Mouse (Mus musculus) G1E (cell line): ENCODE measurements around the gene Mcu.

Experiments used
- CTCF ChIP-seq: IDR thresholded peaks from 2 replicates; pipeline ENCODE4 v1.5.1; 2012; ENCODE audit warnings: low read depth, low read length, inconsistent platforms, mixed read lengths
- GATA1 ChIP-seq: IDR thresholded peaks from 2 replicates; pipeline ENCODE4 v1.6.1; 2012; ENCODE audit warnings: borderline replicate concordance, low read length, inconsistent platforms, mixed read lengths
- GATA2 ChIP-seq: IDR thresholded peaks from 2 replicates; pipeline ENCODE4 v1.6.1; 2012; ENCODE audit warnings: low read depth, low read length, inconsistent platforms, borderline replicate concordance
- POLR2AphosphoS5 ChIP-seq: IDR thresholded peaks from 2 replicates; pipeline ENCODE4 v1.6.1; 2012; ENCODE audit warnings: low read depth, low read length, inconsistent platforms; ENCODE audit not compliant: insufficient replicate concordance
- TAL1 ChIP-seq: conservative IDR thresholded peaks from 2 replicates; pipeline ENCODE4 v1.6.1; 2012; ENCODE audit warnings: low read depth, low read length, inconsistent platforms, mixed read lengths

GRCm38 (mm10) chr10:59579645-59580044 lies 36.8 kb downstream of the Mcu start:
- no peak for TF ChIP-seq CTCF
- TF ChIP-seq GATA1: no peak
- TF ChIP-seq POLR2AphosphoS5: no peak
- no peak for TF ChIP-seq GATA2
- TF ChIP-seq TAL1: no peak
